Mouse (Mus musculus) midbrain, embryonic 14.5 days (tissue): Measurements from ENCODE around the gene Trim9. TPM values are rescaled to one million over a fixed set of nuclear protein-coding genes. Genes with fewer than 3 reads are reported as not detected.

Experiments used
- ATAC-seq: fragments of 200-750 bp; cut with Nextera tagmentation; 2 replicates; pipeline ENCODE4 v1.8.0; 2017; ENCODE audit warnings: moderate number of reproducible peaks, moderate library complexity; ENCODE audit not compliant: low FRiP score, low TSS enrichment
- DNase-seq: peaks from one replicate; pipeline ENCODE4 v3.0.0-alpha.2; 2015
- H3K27ac ChIP-seq: fragments of 300-500 bp; sonication (generic); replicated peaks from 2 replicates; pipeline ENCODE4 v1.5.1; 2014; ENCODE audit warnings: mild to moderate bottlenecking, low read depth, low read length, moderate library complexity
- H3K27me3 ChIP-seq: fragments of 300-500 bp; sonication (generic); 2 replicates; pipeline ENCODE4 v1.6.1; 2014; ENCODE audit warnings: low read length, control low read depth, mixed read lengths; ENCODE audit not compliant: control insufficient read depth, insufficient read depth
- H3K36me3 ChIP-seq: fragments of 300-500 bp; sonication (generic); 2 replicates; pipeline ENCODE4 v1.6.1; 2014; ENCODE audit warnings: low read length, control low read depth; ENCODE audit not compliant: control insufficient read depth, insufficient read depth
- H3K4me1 ChIP-seq: fragments of 300-500 bp; sonication (generic); 2 replicates; pipeline ENCODE4 v1.6.1; 2014; ENCODE audit warnings: mild to moderate bottlenecking, antibody characterized with exemption, low read length, control low read depth; ENCODE audit not compliant: control insufficient read depth, insufficient read depth
- H3K4me2 ChIP-seq: fragments of 300-500 bp; sonication (generic); 2 replicates; pipeline ENCODE4 v1.6.1; 2014; ENCODE audit warnings: mild to moderate bottlenecking, low read length, moderate library complexity
- H3K4me3 ChIP-seq: fragments of 300-500 bp; sonication (generic); replicated peaks from 2 replicates; pipeline ENCODE4 v1.5.1; 2014; ENCODE audit warnings: low read depth, low read length
- H3K9ac ChIP-seq: fragments of 300-500 bp; sonication (generic); replicated peaks from 2 replicates; pipeline ENCODE4 v1.6.1; 2014; ENCODE audit warnings: mild to moderate bottlenecking, low read length, moderate library complexity
- H3K9me3 ChIP-seq: fragments of 300-500 bp; sonication (generic); 2 replicates; pipeline ENCODE4 v1.6.1; 2016; ENCODE audit warnings: low read length, control low read depth, mixed read lengths; ENCODE audit not compliant: control insufficient read depth
- WGBS: fragments of 180-500 bp; shearing (Covaris S2); extraction: QIAGEN DNeasy Blood & Tissue Kit; methylation state at CpG from one replicate; pipeline ENCODE4 v1.1.7; 2014; 5-methylcytosine and 5-hydroxymethylcytosine counted together
- polyA plus RNA-seq: library from polyadenylated mRNA; unstranded; fragments of >200 nt; fragmentation: Nextera tagmentation; extraction: Ambion mirVana; gene quantifications from 2 replicates; pipeline ENCODE4 v1.2.1, GENCODE M21; 2014

Gene Trim9
- polyA plus RNA-seq, 1 experiment from 2014 or later: 65.2 TPM

- Histone ChIP-seq H3K4me1 (no peaks in the 10 kb centered on the region), H3K36me3 (no peaks in the 10 kb centered on the region), H3K4me2 (no peak overlapping the region), H3K4me3 (no peak overlapping the region), H3K9ac (no peak overlapping the region), H3K9me3 (no peaks in the 10 kb centered on the region), H3K27me3 (no peaks in the 10 kb centered on the region), H3K27ac (no peak overlapping the region)
- ATAC-seq (no peak), DNase-seq (no peak)
- 79% methylated on average over 5 of the region's 5 CpGs for WGBS
These were observed 145.4 kb downstream of the Trim9 start for GRCm38 (mm10) chr12:70201926-70202529.

GRCm38 (mm10) chr12:70196341-70196740 lies 151.1 kb downstream of the Trim9 start:
- ATAC-seq: no peak
- no peak for DNase-seq

GRCm38 (mm10) chr12:70195426-70195825 lies 152.0 kb downstream of the Trim9 start:
- Histone ChIP-seq H3K36me3 (no peaks in the 10 kb centered on the region), H3K27me3 (no peaks in the 10 kb centered on the region), H3K4me2 (no peak overlapping the region), H3K9me3 (no peaks in the 10 kb centered on the region), H3K9ac (no peak overlapping the region), H3K27ac (no peak overlapping the region), H3K4me3 (no peak overlapping the region), H3K4me1 (no peaks in the 10 kb centered on the region)
- ATAC-seq: no peak
- 95% methylated on average over 6 of the region's 6 CpGs for WGBS
- DNase-seq: no peak

More at GRCm38 (mm10) chr12:70196341-70196740, 151.1 kb downstream of the Trim9 start:
- Histone ChIP-seq H3K9me3 (no peaks in the 10 kb centered on the region), H3K9ac (no peak overlapping the region), H3K4me1 (no peaks in the 10 kb centered on the region), H3K27ac (no peak overlapping the region), H3K4me2 (no peak overlapping the region), H3K36me3 (no peaks in the 10 kb centered on the region), H3K4me3 (no peak overlapping the region), H3K27me3 (no peaks in the 10 kb centered on the region)
- 88% methylated on average over 5 of the region's 5 CpGs for WGBS

Other genes starting within 250 kb of the Trim9 start
- gene Nin, start 233.9 kb downstream of the Trim9 start, polyA plus RNA-seq: 15.3 and 17.1 TPM in 2 replicates
- gene Abhd12b, start 193.5 kb downstream of the Trim9 start, polyA plus RNA-seq: 0.39 and 0.47 TPM in 2 replicates
- gene Pygl, start 116.1 kb downstream of the Trim9 start, polyA plus RNA-seq: 5.2 and 6.1 TPM in 2 replicates
- gene Tmx1, start 105.5 kb upstream of the Trim9 start, polyA plus RNA-seq: 99.5 and 99.6 TPM in 2 replicates